Mouse (Mus musculus): ENCODE data around the gene Gm9913.

Gene Gm9913

GRCm38 (mm10) chr2:125505006-125505745 lies at the start of gene Gm9913:
Gene Gm9913 (plus strand): TSS chr2:125505089.
- no peak for DNase-seq (ENCODE audit: low read depth in 2 of 2, low spot score in 2 of 2)

- DNase-seq (ENCODE audit: low read depth in 2 of 2, low spot score in 2 of 2): peak in 1 of 2 experiments; percentile 14
Observed at GRCm38 (mm10) chr2:125456059-125456789, 48.7 kb upstream of the Gm9913 start.

- no peak for DNase-seq (ENCODE audit: low read depth in 2 of 2, low spot score in 2 of 2)
Observed at GRCm38 (mm10) chr2:125459087-125459486, 45.8 kb upstream of the Gm9913 start.

GRCm38 (mm10) chr2:125464036-125464435 lies 40.9 kb upstream of the Gm9913 start:
- no peak for DNase-seq (ENCODE audit: low read depth in 2 of 2, low spot score in 2 of 2)

- DNase-seq (ENCODE audit: low read depth in 2 of 2, low spot score in 2 of 2): no peak
Observed at GRCm38 (mm10) chr2:125470553-125471295, 34.2 kb upstream of the Gm9913 start.

GRCm38 (mm10) chr2:125471721-125472120 lies 33.2 kb upstream of the Gm9913 start:
- no peak for DNase-seq (ENCODE audit: low read depth in 2 of 2, low spot score in 2 of 2)

GRCm38 (mm10) chr2:125473228-125473627 lies 31.7 kb upstream of the Gm9913 start:
- DNase-seq (ENCODE audit: low read depth in 2 of 2, low spot score in 2 of 2): no peak

- no peak for DNase-seq (ENCODE audit: low read depth in 2 of 2, low spot score in 2 of 2)
Observed at GRCm38 (mm10) chr2:125474690-125475089, 30.2 kb upstream of the Gm9913 start.

- no peak for DNase-seq (ENCODE audit: low read depth in 2 of 2, low spot score in 2 of 2)
Observed at GRCm38 (mm10) chr2:125476231-125476630, 28.7 kb upstream of the Gm9913 start.

- DNase-seq (ENCODE audit: low read depth in 2 of 2, low spot score in 2 of 2): no peak
Observed at GRCm38 (mm10) chr2:125477367-125477766, 27.5 kb upstream of the Gm9913 start.

- DNase-seq (ENCODE audit: low read depth in 2 of 2, low spot score in 2 of 2): no peak
Observed at GRCm38 (mm10) chr2:125478705-125479104, 26.2 kb upstream of the Gm9913 start.

GRCm38 (mm10) chr2:125480057-125480456 lies 24.8 kb upstream of the Gm9913 start:
- DNase-seq (ENCODE audit: low read depth in 2 of 2, low spot score in 2 of 2): no peak

GRCm38 (mm10) chr2:125481116-125481515 lies 23.8 kb upstream of the Gm9913 start:
- DNase-seq (ENCODE audit: low read depth in 2 of 2, low spot score in 2 of 2): no peak

- no peak for DNase-seq (ENCODE audit: low read depth in 2 of 2, low spot score in 2 of 2)
Observed at GRCm38 (mm10) chr2:125481531-125482317, 23.2 kb upstream of the Gm9913 start.

GRCm38 (mm10) chr2:125484164-125484563 lies 20.7 kb upstream of the Gm9913 start:
- no peak for DNase-seq (ENCODE audit: low read depth in 2 of 2, low spot score in 2 of 2)

GRCm38 (mm10) chr2:125484910-125485309 lies 20.0 kb upstream of the Gm9913 start:
- DNase-seq (ENCODE audit: low read depth in 2 of 2, low spot score in 2 of 2): no peak

- DNase-seq (ENCODE audit: low read depth in 2 of 2, low spot score in 2 of 2): no peak
Observed at GRCm38 (mm10) chr2:125489979-125490378, 14.9 kb upstream of the Gm9913 start.

GRCm38 (mm10) chr2:125492050-125492900 lies 12.6 kb upstream of the Gm9913 start:
- DNase-seq (ENCODE audit: low read depth in 2 of 2, low spot score in 2 of 2): no peak

GRCm38 (mm10) chr2:125494291-125494690 lies 10.6 kb upstream of the Gm9913 start:
- DNase-seq (ENCODE audit: low read depth in 2 of 2, low spot score in 2 of 2): no peak

Data from CD8-positive naive resting alpha-beta T cell, adult 2 months (primary cell).